Mouse (Mus musculus): ENCODE results near the gene Hist1h2bg. TPM values are rescaled to one million over a fixed set of nuclear protein-coding genes. Genes with fewer than 3 reads are reported as not detected.
"Not testable (repeated sequence)": the region's sequence is repeated elsewhere in the genome, so short reads cannot be mapped to it uniquely, and the experiment has no call there.

Gene Hist1h2bg
- polyA plus RNA-seq, 1 experiment from 2014 or later = 12.6 TPM

DNA sequence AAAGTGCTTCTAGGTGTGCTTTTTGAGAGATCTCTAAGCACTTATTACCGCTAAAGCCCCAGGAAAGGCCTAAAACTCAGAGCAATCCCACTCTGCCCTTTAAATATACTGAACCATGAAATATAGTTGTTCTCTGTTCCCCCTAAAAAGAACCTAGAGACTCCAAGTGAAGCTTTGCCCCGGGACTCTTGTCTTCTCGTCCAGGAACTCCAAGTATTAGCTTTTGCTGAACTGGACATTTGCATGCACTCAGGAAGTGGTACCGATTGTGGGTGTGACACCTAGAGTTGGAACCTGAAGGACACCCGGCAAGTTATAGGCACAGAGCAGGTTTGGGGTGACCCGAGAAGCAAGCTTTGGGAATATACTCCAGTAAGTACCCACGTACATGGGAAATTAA is 20.0 kb downstream of the Hist1h2bg start:
- Histone ChIP-seq H3K9me3 (ENCODE audit: control insufficient read depth, low read depth, low read length) (no peaks in the 10 kb centered on the region), H3K9ac (replicated peaks; ENCODE audit: low read depth, low read length) (no peak overlapping the region), H3K36me3 (ENCODE audit: control insufficient read depth, insufficient read depth, low read length) (no peaks in the 10 kb centered on the region), H3K27ac (ENCODE audit: low read length) (no peak overlapping the region), H3K4me3 (ENCODE audit: low read depth, low read length) (no peak overlapping the region), H3K4me1 (ENCODE audit: control insufficient read depth, insufficient read depth, low read length) (no peaks in the 10 kb centered on the region), H3K4me2 (replicated peaks; ENCODE audit: low read depth, low read length) (no peak overlapping the region), H3K27me3 (ENCODE audit: control insufficient read depth, insufficient read depth, low read length) (no peaks in the 10 kb centered on the region)
- 92% methylated on average over 7 of the region's 7 CpGs for WGBS
- ATAC-seq (ENCODE audit: insufficient number of reproducible peaks, insufficient read depth, low FRiP score, low read depth) = no peak

DNA sequence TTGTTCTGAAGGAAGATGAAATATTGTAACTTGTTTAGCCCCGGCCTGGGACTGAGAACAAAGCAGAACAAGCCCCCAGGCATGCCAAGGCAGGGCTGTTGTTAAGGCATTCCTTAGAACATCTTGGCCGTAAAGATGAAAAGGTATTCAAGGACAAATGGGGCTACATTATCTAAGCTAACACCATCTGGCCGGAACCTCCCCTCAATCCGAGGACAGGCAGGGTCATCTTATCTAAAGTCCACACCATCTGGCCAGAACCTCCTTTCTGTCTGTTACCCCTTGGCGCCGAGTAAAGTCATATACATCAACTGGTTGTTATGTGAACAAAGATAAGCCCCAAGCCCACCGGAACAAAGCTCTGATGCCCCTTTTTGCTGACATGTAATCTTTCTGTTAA is 20.7 kb downstream of the Hist1h2bg start:
- not testable (repeated sequence) for H3K9ac ChIP-seq (replicated peaks; ENCODE audit: low read depth, low read length); H3K9me3 ChIP-seq (ENCODE audit: control insufficient read depth, low read depth, low read length); H3K4me3 ChIP-seq (ENCODE audit: low read depth, low read length); H3K4me2 ChIP-seq (replicated peaks; ENCODE audit: low read depth, low read length); H3K27ac ChIP-seq (ENCODE audit: low read length); H3K36me3 ChIP-seq (ENCODE audit: control insufficient read depth, insufficient read depth, low read length); H3K27me3 ChIP-seq (ENCODE audit: control insufficient read depth, insufficient read depth, low read length); H3K4me1 ChIP-seq (ENCODE audit: control insufficient read depth, insufficient read depth, low read length); ATAC-seq (ENCODE audit: insufficient number of reproducible peaks, insufficient read depth, low FRiP score, low read depth)
- 85% methylated on average over 7 of the region's 7 CpGs for WGBS

DNA sequence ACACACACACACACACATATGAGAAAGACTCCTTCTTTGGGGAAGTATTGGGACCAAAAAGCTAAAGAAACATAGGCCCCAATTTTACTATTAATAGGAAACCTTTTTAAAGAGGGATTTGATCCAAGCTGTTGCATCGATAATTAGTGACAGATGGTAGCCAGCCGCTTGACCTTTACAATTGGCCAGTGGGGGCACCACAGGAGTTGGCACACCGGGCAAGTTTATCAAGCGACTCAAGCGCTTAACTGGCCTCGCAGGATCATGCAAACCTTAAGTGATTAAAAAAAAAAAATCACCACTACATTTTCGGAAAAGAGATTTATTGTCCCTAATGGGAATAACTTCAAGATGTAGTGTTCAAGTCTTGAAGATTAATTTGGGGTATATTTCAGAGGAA is 21.4 kb downstream of the Hist1h2bg start:
- WGBS = 82% methylated on average over 7 of the region's 7 CpGs
- Histone ChIP-seq H3K4me3 (ENCODE audit: low read depth, low read length) (no peak overlapping the region), H3K27ac (ENCODE audit: low read length) (no peak overlapping the region; the same call in 1 of the 2 replicates)

DNA sequence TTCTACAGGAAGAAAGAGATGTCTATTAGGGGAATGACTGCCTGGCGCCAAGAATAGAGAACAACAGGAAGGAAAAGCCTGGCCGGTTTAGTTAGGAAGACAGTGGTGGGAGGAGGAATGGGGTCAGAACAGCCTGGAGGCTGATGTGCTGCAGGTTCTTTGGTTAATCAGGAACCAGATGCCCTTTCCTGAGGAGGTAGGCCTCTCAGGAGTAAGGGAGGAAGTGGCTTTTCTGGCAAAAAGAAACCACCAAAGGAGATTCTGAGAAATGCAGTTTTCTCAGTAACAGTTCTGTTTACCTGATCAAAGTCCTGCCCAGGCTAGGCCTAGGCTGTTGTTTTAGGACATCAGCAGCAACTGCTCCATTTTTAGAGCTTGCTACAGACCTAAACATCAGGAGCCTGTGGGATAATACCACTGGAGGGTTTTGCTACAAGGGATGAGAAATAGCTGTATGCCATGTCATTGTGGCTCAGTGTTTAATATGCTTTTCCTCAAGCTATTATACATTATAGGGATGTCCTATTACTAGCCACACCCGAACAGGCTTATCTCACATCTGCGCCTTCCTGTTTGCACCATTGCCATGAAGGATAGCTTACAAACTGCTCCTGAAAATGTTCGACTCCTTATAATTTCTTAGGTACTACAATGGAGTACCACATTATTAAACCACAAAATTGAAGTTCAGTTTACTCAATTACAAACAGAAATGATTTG is 22.0 kb downstream of the Hist1h2bg start:
- ATAC-seq (ENCODE audit: insufficient number of reproducible peaks, insufficient read depth, low FRiP score, low read depth) = no peak
- Histone ChIP-seq H3K27me3 (ENCODE audit: control insufficient read depth, insufficient read depth, low read length) (no peaks in the 10 kb centered on the region), H3K4me3 (ENCODE audit: low read depth, low read length) (no peak overlapping the region), H3K9me3 (ENCODE audit: control insufficient read depth, low read depth, low read length) (no peaks in the 10 kb centered on the region), H3K9ac (replicated peaks; ENCODE audit: low read depth, low read length) (no peak overlapping the region), H3K36me3 (ENCODE audit: control insufficient read depth, insufficient read depth, low read length) (no peaks in the 10 kb centered on the region), H3K4me1 (ENCODE audit: control insufficient read depth, insufficient read depth, low read length) (no peaks in the 10 kb centered on the region), H3K27ac (ENCODE audit: low read length) (peak overlapping the region; percentile 41; the same call in 1 of the 2 replicates), H3K4me2 (replicated peaks; ENCODE audit: low read depth, low read length) (no peak overlapping the region)
- WGBS = 61% methylated on average over 5 of the region's 5 CpGs

More for the DNA sequence above, 21.4 kb downstream of the Hist1h2bg start:
- no peaks in the 10 kb centered on the region for H3K4me1 ChIP-seq (ENCODE audit: control insufficient read depth, insufficient read depth, low read length)
- no peak overlapping the region for H3K4me2 ChIP-seq (replicated peaks; ENCODE audit: low read depth, low read length)
- no peaks in the 10 kb centered on the region for H3K9me3 ChIP-seq (ENCODE audit: control insufficient read depth, low read depth, low read length)
- no peak overlapping the region for H3K9ac ChIP-seq (replicated peaks; ENCODE audit: low read depth, low read length)
- no peaks in the 10 kb centered on the region for H3K36me3 ChIP-seq (ENCODE audit: control insufficient read depth, insufficient read depth, low read length)
- ATAC-seq (ENCODE audit: insufficient number of reproducible peaks, insufficient read depth, low FRiP score, low read depth) = no peak
- no peaks in the 10 kb centered on the region for H3K27me3 ChIP-seq (ENCODE audit: control insufficient read depth, insufficient read depth, low read length)

DNA sequence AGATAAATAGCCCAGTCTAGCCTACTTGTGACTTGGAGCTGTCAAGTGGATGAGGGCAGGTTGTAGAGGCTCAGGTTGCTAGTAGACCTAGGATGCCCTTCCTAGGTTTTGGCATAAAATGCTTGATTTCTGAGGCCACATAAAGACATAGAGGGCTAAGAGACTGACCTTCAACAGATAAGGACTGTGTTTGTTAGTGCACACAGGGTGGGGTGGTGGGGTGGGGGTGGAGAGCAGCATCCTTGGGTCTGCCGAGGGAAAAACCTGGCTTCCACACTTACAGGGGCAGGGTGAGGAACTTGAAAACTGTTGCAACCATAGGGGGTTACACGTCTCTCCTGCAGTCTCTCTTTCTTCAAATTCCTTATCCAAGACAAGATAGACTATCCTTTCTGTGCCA is 24.0 kb downstream of the Hist1h2bg start:
- Histone ChIP-seq H3K9ac (replicated peaks; ENCODE audit: low read depth, low read length) (no peak overlapping the region), H3K4me1 (ENCODE audit: control insufficient read depth, insufficient read depth, low read length) (no peaks in the 10 kb centered on the region), H3K4me3 (ENCODE audit: low read depth, low read length) (no peak overlapping the region), H3K27me3 (ENCODE audit: control insufficient read depth, insufficient read depth, low read length) (no peaks in the 10 kb centered on the region), H3K36me3 (ENCODE audit: control insufficient read depth, insufficient read depth, low read length) (no peaks in the 10 kb centered on the region), H3K4me2 (replicated peaks; ENCODE audit: low read depth, low read length) (no peak overlapping the region), H3K27ac (ENCODE audit: low read length) (no peak overlapping the region), H3K9me3 (ENCODE audit: control insufficient read depth, low read depth, low read length) (no peaks in the 10 kb centered on the region)
- no peak for ATAC-seq (ENCODE audit: insufficient number of reproducible peaks, insufficient read depth, low FRiP score, low read depth)
- WGBS = 76% methylated on average over 2 of the region's 2 CpGs

DNA sequence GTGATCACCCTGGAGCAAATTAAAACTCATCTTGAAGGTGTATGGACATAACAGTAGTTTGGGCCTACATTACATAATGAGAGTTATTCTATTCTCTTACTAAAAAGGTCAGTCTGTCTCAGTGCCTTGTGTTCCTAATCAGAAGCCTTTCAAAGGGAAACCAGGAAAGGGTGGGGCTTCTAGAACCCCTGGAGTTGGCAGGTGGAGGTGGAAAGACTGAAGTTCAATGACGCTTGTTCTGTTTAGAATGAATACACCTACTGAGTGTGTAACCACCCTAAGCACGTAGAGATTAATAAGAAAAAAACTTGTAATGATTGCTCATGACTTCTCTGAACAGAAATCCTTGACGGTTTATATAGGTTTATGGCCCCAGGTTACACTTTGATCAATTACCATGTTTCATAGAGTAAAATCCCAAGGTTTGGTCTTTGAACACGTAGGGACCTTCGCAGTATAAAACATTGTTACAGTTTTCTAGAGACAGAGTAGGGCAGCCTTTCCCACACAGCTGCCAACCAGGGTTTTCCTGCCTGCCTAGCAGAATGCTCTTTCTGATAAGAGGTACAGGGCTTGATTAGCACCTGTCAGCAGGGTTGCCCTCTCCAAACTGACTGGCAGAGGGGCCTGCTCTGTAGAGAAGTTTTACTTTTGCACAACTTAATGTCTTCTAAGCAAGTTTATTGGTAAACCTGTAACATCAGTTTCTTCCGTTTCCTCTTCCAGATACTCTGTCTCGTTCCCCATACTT is 24.6 kb downstream of the Hist1h2bg start:
- H3K4me1 ChIP-seq (ENCODE audit: control insufficient read depth, insufficient read depth, low read length) = no peaks in the 10 kb centered on the region
- no peaks in the 10 kb centered on the region for H3K36me3 ChIP-seq (ENCODE audit: control insufficient read depth, insufficient read depth, low read length)
- no peaks in the 10 kb centered on the region for H3K9me3 ChIP-seq (ENCODE audit: control insufficient read depth, low read depth, low read length)
- H3K4me2 ChIP-seq (replicated peaks; ENCODE audit: low read depth, low read length) = no peak overlapping the region
- 81% methylated on average over 7 of the region's 7 CpGs for WGBS
- H3K27me3 ChIP-seq (ENCODE audit: control insufficient read depth, insufficient read depth, low read length) = no peaks in the 10 kb centered on the region
- ATAC-seq (ENCODE audit: insufficient number of reproducible peaks, insufficient read depth, low FRiP score, low read depth) = no peak
- no peak overlapping the region for H3K4me3 ChIP-seq (ENCODE audit: low read depth, low read length)
- H3K27ac ChIP-seq (ENCODE audit: low read length) = no peak overlapping the region
- no peak overlapping the region for H3K9ac ChIP-seq (replicated peaks; ENCODE audit: low read depth, low read length)

DNA sequence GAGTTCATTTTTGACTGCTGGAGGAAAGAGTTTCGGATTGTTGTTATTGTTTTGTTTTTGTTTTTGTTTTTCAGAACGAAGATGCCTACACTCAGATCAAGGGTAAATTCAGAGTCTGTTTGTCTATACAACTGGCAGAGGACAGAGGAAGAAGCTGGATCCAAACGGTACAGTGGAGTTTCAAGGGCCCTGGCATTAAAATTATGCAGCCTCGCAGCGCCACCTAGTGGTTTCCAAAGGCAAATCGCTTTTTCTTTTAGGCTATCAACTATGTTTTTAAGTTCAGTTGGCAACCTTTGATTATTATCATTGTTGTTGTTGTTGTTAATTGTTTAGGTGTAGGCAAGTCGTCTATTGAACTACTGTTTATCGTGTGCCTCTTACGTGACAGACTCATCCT is 26.8 kb downstream of the Hist1h2bg start:
- H3K4me3 ChIP-seq (ENCODE audit: low read depth, low read length) = no peak overlapping the region
- ATAC-seq (ENCODE audit: insufficient number of reproducible peaks, insufficient read depth, low FRiP score, low read depth) = no peak
- H3K36me3 ChIP-seq (ENCODE audit: control insufficient read depth, insufficient read depth, low read length) = no peaks in the 10 kb centered on the region
- no peaks in the 10 kb centered on the region for H3K27me3 ChIP-seq (ENCODE audit: control insufficient read depth, insufficient read depth, low read length)
- H3K9ac ChIP-seq (replicated peaks; ENCODE audit: low read depth, low read length) = no peak overlapping the region
- no peak overlapping the region for H3K4me2 ChIP-seq (replicated peaks; ENCODE audit: low read depth, low read length)
- no peaks in the 10 kb centered on the region for H3K9me3 ChIP-seq (ENCODE audit: control insufficient read depth, low read depth, low read length)
- H3K4me1 ChIP-seq (ENCODE audit: control insufficient read depth, insufficient read depth, low read length) = no peaks in the 10 kb centered on the region
- no peak overlapping the region for H3K27ac ChIP-seq (ENCODE audit: low read length)
- WGBS = 7% methylated on average over 9 of the region's 9 CpGs

DNA sequence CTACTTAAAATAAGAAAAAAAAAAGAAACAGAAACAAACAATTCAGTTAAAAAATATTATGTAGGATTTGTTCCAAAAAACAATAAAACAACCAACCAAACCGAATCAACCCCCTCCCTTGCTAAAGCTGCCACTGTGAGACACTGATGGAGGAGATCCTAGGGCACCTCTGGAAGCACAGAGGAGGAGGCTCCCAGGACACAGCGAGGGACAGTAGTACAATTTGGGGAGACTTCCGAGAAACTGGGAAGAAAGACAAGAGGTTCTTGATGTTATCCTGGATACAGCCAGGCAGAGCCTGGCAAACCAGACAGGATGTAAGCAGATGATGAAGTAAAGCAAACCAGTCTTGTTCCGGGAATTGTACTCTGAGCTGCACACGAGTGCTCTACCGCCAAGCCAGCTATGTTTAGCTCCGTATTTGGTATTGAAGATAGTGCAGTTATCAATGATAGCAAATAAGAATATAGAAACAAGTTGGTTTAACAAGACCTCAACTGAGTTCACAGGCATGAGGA is 32.0 kb downstream of the Hist1h2bg start:
- no peak for ATAC-seq (ENCODE audit: insufficient number of reproducible peaks, insufficient read depth, low FRiP score, low read depth)
- H3K27ac ChIP-seq (ENCODE audit: low read length) = no peak overlapping the region
- WGBS = 73% methylated on average over 7 of the region's 7 CpGs

More for the DNA sequence above, 32.0 kb downstream of the Hist1h2bg start:
- H3K4me3 ChIP-seq (ENCODE audit: low read depth, low read length) = no peak overlapping the region
- H3K9me3 ChIP-seq (ENCODE audit: control insufficient read depth, low read depth, low read length) = no peaks in the 10 kb centered on the region
- no peaks in the 10 kb centered on the region for H3K4me1 ChIP-seq (ENCODE audit: control insufficient read depth, insufficient read depth, low read length)
- H3K36me3 ChIP-seq (ENCODE audit: control insufficient read depth, insufficient read depth, low read length) = no peaks in the 10 kb centered on the region
- H3K4me2 ChIP-seq (replicated peaks; ENCODE audit: low read depth, low read length) = no peak overlapping the region
- H3K9ac ChIP-seq (replicated peaks; ENCODE audit: low read depth, low read length) = no peak overlapping the region
- H3K27me3 ChIP-seq (ENCODE audit: control insufficient read depth, insufficient read depth, low read length) = no peaks in the 10 kb centered on the region

All from stomach, embryonic 14.5 days (tissue).